Mouse (Mus musculus) midbrain, embryonic 12.5 days (tissue): ENCODE measurements around the gene Pipox. TPM values are rescaled to one million over a fixed set of nuclear protein-coding genes. Genes with fewer than 3 reads are reported as not detected.
A peak's percentile ranks its signal among the peaks of the same experiment; 100 is the strongest.

Source experiments
- ATAC-seq: fragments of 200-750 bp; cut with Nextera tagmentation; 2 replicates; pipeline ENCODE4 v1.8.0; 2017; ENCODE audit warnings: low read depth, moderate TSS enrichment, moderate library complexity; ENCODE audit not compliant: low FRiP score
- H3K27ac ChIP-seq: fragments of 300-500 bp; sonication (generic); replicated peaks from 2 replicates; pipeline ENCODE4 v1.5.1; 2016; ENCODE audit warnings: mild to moderate bottlenecking
- H3K27me3 ChIP-seq: fragments of 300-500 bp; sonication (generic); 2 replicates; pipeline ENCODE4 v1.6.1; 2016; ENCODE audit warnings: mild to moderate bottlenecking
- H3K36me3 ChIP-seq: fragments of 300-500 bp; sonication (generic); 2 replicates; pipeline ENCODE4 v1.6.1; 2016
- H3K4me1 ChIP-seq: fragments of 300-500 bp; sonication (generic); 2 replicates; pipeline ENCODE4 v1.6.1; 2016
- H3K4me2 ChIP-seq: fragments of 300-500 bp; sonication (generic); replicated peaks from 2 replicates; pipeline ENCODE4 v1.6.1; 2016; ENCODE audit warnings: mild to moderate bottlenecking, moderate library complexity
- H3K4me3 ChIP-seq: fragments of 300-500 bp; sonication (generic); 2 replicates; pipeline ENCODE4 v1.5.1; 2016; ENCODE audit warnings: mild to moderate bottlenecking
- H3K9ac ChIP-seq: fragments of 300-500 bp; sonication (generic); replicated peaks from 2 replicates; pipeline ENCODE4 v1.6.1; 2016; ENCODE audit warnings: mild to moderate bottlenecking, moderate library complexity
- H3K9me3 ChIP-seq: fragments of 300-500 bp; sonication (generic); 2 replicates; pipeline ENCODE4 v1.6.1; 2016; ENCODE audit warnings: mild to moderate bottlenecking
- WGBS: fragments of 180-500 bp; shearing (Covaris S2); methylation state at CpG from one replicate; pipeline ENCODE4 v1.1.7; 2016; 5-methylcytosine and 5-hydroxymethylcytosine counted together
- polyA plus RNA-seq: library from polyadenylated mRNA; unstranded; fragments of >200 nt; fragmentation: Nextera tagmentation; extraction: Ambion mirVana; gene quantifications from 2 replicates; pipeline ENCODE4 v1.2.1, GENCODE M21; 2016

Gene Pipox
- polyA plus RNA-seq, 1 experiment from 2014 or later: 12.0 TPM

DNA sequence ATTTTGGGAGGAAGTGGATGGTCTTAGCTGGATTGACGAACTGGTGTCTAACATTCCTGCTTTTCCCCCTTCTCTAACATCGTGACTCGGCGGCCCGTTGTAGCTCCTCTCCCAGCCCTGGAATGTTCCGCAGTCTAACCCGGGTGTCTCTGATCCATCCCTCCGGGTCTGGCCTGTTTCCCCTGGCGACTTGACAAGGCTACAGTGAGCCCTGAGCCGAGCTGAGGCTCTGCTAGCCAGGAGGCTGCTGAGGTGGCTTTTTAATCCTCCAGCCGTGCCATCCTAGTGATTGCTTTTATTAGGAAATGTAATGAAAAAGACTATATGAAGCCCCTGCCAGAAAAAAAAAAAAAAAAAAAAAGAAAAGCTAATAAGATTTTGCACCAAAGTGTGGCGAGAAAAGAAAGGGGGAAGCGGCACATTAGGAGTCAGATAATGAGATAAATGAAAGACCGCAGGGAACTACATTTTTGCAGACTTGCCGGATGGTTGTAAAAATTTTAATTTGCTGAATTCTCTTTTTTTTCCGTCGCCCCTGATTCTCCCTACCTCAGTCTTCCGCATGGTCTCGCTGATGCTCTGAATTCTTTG lies 12.3 kb upstream of the Pipox start:
- Histone ChIP-seq H3K4me1 (peaks cover 46% of the 10 kb centered on the region), H3K9me3 (no peaks in the 10 kb centered on the region), H3K4me2 (peak overlapping the region; percentile 30; the same call in 1 of the 2 replicates), H3K4me3 (no peak overlapping the region), H3K27ac (peak overlapping the region; percentile 73), H3K9ac (peak overlapping the region; percentile 34; the same call in 1 of the 2 replicates), H3K27me3 (peaks cover 22% of the 10 kb centered on the region), H3K36me3 (no peaks in the 10 kb centered on the region)
- no peak for ATAC-seq
- 18% methylated on average over 19 of the region's 19 CpGs for WGBS

DNA sequence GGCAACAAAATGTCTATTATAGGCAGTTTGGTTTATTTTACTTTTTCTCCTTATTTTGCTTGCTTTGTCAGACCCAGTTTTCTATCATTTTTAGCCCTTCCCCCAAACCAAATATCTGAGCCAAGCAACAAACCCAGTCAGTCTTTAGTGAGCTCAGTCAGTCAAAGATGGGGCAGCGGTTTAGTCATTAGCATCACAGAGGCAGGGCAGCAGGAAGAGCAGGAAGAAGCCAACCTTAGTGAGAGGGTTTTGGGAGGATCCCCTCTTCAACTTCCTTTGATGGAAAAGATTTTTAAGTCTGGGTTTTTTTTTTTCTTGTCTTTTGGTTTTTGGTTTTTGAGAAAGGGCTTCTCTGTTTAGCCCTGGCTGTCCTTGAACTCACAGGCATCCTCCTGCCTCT lies 10.8 kb upstream of the Pipox start:
- H3K27me3 ChIP-seq: peaks cover 32% of the 10 kb centered on the region
- ATAC-seq: no peak
- no peak overlapping the region for H3K4me3 ChIP-seq

DNA sequence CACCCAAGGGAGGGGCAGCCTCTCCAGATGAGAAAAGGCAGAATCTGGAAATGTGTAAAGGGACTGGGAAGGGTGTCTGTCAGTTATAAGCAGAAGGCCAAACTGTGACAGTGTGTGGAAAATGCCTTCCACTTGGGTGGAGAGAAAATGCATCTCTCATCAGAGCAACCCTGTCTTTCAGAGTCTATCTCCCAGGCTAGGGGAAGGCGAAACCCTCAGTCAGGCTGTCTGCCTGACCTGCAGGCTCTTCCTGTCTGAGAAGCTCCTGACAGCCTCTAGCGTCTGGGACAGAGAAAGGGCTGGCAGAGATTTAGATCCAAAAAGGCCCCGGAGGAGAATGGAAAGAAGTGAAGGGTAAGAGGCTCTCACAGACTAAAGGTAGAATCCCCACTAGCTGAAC lies 9.9 kb upstream of the Pipox start:
- no peak overlapping the region for H3K9ac ChIP-seq
- no peaks in the 10 kb centered on the region for H3K9me3 ChIP-seq
- H3K36me3 ChIP-seq: no peaks in the 10 kb centered on the region
- no peak overlapping the region for H3K4me2 ChIP-seq
- no peak overlapping the region for H3K4me3 ChIP-seq
- ATAC-seq: no peak
- H3K4me1 ChIP-seq: peaks cover 40% of the 10 kb centered on the region
- peak overlapping the region; percentile 43 for H3K27ac ChIP-seq
- H3K27me3 ChIP-seq: peaks cover 39% of the 10 kb centered on the region
- 31% methylated on average over 3 of the region's 3 CpGs for WGBS

More for the DNA sequence above, 10.8 kb upstream of the Pipox start:
- Histone ChIP-seq H3K4me2 (no peak overlapping the region), H3K27ac (no peak overlapping the region), H3K9me3 (no peaks in the 10 kb centered on the region), H3K9ac (no peak overlapping the region), H3K4me1 (peaks cover 46% of the 10 kb centered on the region), H3K36me3 (no peaks in the 10 kb centered on the region)
- 24% methylated on average over 1 of the region's 1 CpGs for WGBS

DNA sequence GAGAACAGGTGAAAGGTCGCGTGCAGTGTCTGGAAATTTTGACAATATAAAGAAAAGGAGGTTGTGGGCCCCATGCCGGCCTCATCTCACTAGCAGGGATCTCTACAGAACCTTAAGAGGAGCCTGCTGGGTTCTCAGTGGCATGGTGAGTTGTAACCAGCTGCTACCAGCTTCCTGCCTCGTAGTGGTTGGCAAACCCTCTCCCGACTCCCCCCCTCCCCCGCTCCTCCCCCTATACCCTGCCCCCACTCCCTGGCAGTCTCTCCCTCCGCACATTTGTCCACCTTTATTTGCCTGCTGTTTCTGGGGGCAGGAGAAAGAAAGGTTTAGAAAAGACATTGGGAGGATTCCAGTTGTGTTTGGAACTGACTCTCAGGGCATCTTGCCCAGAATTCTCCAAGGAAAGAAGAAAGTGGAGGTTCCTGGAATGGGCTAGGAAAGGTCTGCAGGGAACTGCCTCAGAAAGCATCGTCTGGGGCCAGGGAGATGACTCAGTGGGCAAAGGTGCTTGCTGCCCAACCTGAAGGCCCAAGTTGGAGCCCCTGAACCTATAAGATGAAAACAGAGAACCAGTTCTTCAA lies 8.0 kb upstream of the Pipox start:
- no peak for ATAC-seq
- H3K9me3 ChIP-seq: no peaks in the 10 kb centered on the region
- WGBS: 33% methylated on average over 7 of the region's 8 CpGs
- H3K4me3 ChIP-seq: no peak overlapping the region
- 0 out of 2 replicates have a peak overlapping the region, but pooled peaks have one; percentile 39 for H3K27ac ChIP-seq
- peaks cover 55% of the 10 kb centered on the region for H3K27me3 ChIP-seq
- no peaks in the 10 kb centered on the region for H3K36me3 ChIP-seq
- H3K9ac ChIP-seq: no peak overlapping the region
- H3K4me1 ChIP-seq: peaks cover 53% of the 10 kb centered on the region
- no peak overlapping the region for H3K4me2 ChIP-seq

DNA sequence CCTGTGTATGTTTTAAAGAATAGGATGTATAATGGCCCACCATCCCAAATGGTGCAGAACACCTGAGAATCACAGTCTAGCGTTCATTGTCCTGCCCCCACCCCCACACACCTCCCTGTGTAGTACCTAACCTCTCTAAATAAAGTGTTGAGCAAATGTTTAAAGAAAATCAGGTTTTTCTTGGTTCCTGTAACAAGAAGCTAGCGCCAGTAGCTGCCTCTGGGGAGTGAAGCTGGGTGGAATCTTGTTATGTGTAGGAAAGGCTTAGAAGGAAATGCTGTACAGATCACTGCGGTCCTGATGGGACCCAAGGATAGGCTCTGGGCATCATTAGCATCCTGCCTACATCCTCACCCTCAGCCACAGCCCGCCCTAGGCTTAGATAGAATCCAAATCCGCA lies 7.5 kb upstream of the Pipox start:
- 40% methylated on average over 5 of the region's 5 CpGs for WGBS
- no peak for ATAC-seq

DNA sequence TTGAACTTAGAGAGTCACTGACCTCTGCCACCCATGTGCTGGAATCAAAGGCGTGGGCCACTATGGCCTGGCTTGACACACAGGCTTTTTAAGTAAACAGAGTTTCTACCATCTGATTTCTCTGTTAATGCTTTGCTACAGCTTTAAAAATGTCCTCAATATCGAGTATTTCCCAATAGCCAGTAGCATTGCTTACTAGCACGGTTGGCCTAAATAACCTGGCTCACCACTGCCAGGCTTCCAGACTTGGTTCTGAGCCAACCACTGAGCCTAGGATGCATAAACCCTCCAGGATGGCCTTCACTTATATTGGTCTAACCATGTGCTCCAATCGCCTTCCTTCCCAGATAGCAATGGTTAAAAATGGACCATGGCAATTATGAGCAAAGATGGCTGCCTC lies 6.8 kb upstream of the Pipox start:
- H3K27ac ChIP-seq: no peak overlapping the region
- H3K36me3 ChIP-seq: no peaks in the 10 kb centered on the region
- H3K4me2 ChIP-seq: no peak overlapping the region
- H3K4me3 ChIP-seq: no peak overlapping the region
- H3K4me1 ChIP-seq: peaks cover 55% of the 10 kb centered on the region
- ATAC-seq: no peak
- WGBS: 92% methylated on average over 4 of the region's 4 CpGs
- no peaks in the 10 kb centered on the region for H3K9me3 ChIP-seq
- H3K27me3 ChIP-seq: peaks cover 55% of the 10 kb centered on the region
- no peak overlapping the region for H3K9ac ChIP-seq

More for the DNA sequence above, 7.5 kb upstream of the Pipox start:
- Histone ChIP-seq H3K4me1 (peaks cover 53% of the 10 kb centered on the region), H3K4me2 (no peak overlapping the region), H3K9me3 (no peaks in the 10 kb centered on the region), H3K27ac (0 out of 2 replicates have a peak overlapping the region, but pooled peaks have one; percentile 39), H3K9ac (no peak overlapping the region), H3K27me3 (peaks cover 55% of the 10 kb centered on the region), H3K36me3 (no peaks in the 10 kb centered on the region), H3K4me3 (no peak overlapping the region)

DNA sequence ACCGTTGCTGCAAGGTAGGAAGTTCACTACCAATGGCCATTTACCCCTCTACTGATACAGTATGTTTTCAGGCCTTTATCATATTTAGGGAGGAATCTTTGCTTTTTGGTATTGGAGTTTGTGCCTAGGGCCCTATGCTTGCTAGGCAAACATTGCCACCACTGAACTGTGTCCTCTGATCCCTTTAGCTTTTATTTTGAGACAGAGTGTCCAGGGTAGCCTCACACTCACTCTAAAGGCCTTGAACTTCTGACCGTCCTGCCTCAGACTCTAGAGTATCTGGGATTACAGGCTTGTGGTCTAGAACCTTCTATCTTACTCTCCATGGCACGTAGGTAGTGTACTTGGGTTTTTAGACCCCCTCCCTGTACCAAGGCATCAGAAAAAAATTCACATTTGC lies 6.3 kb upstream of the Pipox start:
- peaks cover 60% of the 10 kb centered on the region for H3K4me1 ChIP-seq
- H3K27ac ChIP-seq: no peak overlapping the region
- H3K36me3 ChIP-seq: no peaks in the 10 kb centered on the region
- peaks cover 55% of the 10 kb centered on the region for H3K27me3 ChIP-seq
- H3K4me2 ChIP-seq: no peak overlapping the region
- no peak overlapping the region for H3K9ac ChIP-seq
- H3K4me3 ChIP-seq: no peak overlapping the region
- no peak for ATAC-seq
- no peaks in the 10 kb centered on the region for H3K9me3 ChIP-seq
- 86% methylated on average over 3 of the region's 3 CpGs for WGBS

DNA sequence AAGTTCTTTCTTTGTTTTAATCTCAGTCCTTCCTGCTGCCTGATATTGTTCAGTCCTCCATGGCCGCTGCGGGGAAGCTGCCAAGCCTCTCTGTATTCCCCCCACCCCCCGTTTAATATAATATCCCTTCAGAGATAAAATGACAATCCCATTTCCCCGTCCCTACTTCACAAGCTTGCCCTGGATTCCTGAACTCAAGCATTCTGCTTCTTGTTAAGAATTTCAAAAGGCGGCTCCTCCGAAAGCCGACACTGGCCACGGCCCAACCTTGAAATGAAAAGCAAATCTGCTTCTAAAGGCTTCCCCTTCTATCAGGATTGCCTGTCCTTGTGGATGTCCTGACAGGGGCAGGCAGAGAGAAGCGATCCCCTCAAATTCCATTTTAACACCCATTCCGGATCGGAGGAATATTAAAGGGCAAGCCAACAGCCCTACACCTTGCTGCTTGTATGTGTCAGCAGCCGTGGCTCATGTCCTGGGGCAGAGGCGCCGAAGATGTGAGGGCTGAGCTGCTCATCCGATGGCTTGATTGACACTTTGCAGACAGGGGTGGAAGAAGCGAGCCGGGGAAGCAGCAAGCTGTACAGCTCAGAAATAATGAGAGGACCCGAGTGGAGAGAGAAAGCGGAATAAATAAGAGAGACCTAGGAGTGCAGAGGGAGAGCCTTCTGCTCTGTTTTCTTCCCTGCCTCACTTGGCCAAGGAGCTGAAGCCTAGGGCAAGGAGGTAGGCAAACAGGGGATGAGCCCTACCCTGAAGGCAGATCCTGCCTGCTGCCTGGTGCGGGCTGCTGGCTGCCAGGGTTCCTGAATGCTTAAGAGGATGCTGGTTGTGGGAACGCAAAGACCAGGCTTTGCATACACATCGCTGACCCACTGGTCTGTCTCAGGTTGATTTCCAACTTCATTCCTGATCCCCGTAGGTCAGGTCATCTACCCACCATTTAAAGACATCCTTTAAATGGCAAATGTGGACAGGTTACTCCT lies 3.2 kb upstream of the Pipox start:
- H3K4me3 ChIP-seq: peak overlapping the region; percentile 20
- 8% methylated on average over 23 of the region's 23 CpGs for WGBS
- H3K27ac ChIP-seq: peak overlapping the region; percentile 89
- peak overlapping the region; percentile 31; the same call in 1 of the 2 replicates for H3K9ac ChIP-seq
- H3K36me3 ChIP-seq: no peaks in the 10 kb centered on the region
- H3K27me3 ChIP-seq: peaks cover 46% of the 10 kb centered on the region
- H3K4me2 ChIP-seq: peak overlapping the region; percentile 53
- peaks cover 78% of the 10 kb centered on the region for H3K4me1 ChIP-seq
- no peaks in the 10 kb centered on the region for H3K9me3 ChIP-seq
- peak; percentile 17; the same call in 1 of the 2 replicates for ATAC-seq

DNA sequence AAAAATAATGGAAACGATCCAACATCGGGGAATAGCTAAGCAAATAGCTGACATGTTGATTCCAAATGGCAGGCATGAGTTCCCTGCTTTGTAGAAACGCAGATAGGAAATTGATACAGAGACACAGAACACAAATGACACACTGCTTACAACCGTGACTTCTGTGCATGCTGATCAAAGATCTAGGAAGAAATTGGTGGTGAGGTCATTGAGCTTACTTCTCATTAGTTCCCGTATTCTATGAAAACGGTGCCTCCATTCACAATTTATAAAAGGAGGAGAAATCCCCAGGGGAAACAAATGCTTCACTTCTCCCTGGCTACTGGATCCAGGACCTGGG lies 2.6 kb upstream of the Pipox start:
- Histone ChIP-seq H3K9ac (no peak overlapping the region), H3K36me3 (no peaks in the 10 kb centered on the region), H3K27me3 (peaks cover 44% of the 10 kb centered on the region), H3K27ac (peak overlapping the region; percentile 89), H3K4me1 (peaks cover 76% of the 10 kb centered on the region), H3K4me3 (peak overlapping the region; percentile 20; the same call in 1 of the 2 replicates), H3K4me2 (peak overlapping the region; percentile 53), H3K9me3 (no peaks in the 10 kb centered on the region)
- 15% methylated on average over 6 of the region's 6 CpGs for WGBS
- ATAC-seq: no peak

DNA sequence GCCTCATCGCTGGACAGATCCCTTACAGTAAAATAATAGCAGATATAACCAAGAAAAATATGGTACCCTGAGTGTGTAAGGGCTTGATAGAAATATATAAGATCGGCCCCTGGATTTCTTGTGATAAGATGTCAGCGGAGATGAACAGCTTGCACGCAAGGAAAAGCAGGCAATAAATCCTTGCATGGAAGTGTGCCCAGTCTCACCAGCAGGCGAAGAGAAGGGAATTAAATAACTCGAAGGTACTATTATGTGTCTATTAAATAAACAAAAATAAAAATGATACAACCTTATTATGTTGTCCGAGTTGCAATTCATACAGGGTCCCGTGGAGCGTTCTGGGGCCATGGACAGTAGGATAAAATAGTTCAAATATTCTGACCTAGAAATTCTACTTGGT lies 2.1 kb upstream of the Pipox start:
- Histone ChIP-seq H3K9ac (no peak overlapping the region), H3K9me3 (no peaks in the 10 kb centered on the region), H3K36me3 (no peaks in the 10 kb centered on the region), H3K4me1 (peaks cover 73% of the 10 kb centered on the region), H3K4me2 (peak overlapping the region; percentile 53), H3K4me3 (no peak overlapping the region), H3K27me3 (peaks cover 41% of the 10 kb centered on the region), H3K27ac (peak overlapping the region; percentile 89)
- WGBS: 66% methylated on average over 9 of the region's 9 CpGs
- no peak for ATAC-seq

DNA sequence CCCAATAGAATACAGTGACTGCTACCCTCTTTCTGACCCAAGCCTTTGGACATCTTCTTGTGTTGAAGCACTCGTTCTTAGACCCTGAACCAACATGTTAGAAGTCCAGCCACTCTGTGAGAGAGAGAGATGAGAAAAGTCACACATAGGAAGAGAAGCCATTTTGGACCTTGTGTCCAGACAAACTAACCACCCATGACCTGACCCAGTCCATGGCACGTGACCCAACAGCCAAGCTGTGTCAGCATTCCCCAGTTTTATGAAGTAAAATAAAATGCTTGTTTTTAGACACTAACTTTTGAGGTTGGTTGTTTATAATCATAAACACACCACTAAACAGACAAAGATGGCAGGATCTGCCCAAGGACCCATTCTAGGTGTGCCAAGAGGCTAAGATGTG lies 1.1 kb upstream of the Pipox start:
- ATAC-seq: no peak
- Histone ChIP-seq H3K36me3 (no peaks in the 10 kb centered on the region), H3K4me1 (peaks cover 81% of the 10 kb centered on the region), H3K4me3 (no peak overlapping the region), H3K9me3 (no peaks in the 10 kb centered on the region), H3K4me2 (no peak overlapping the region), H3K27me3 (peaks cover 43% of the 10 kb centered on the region), H3K27ac (peak overlapping the region; percentile 56), H3K9ac (no peak overlapping the region)
- whole genome bisulfite sequencing: 86% methylated on average over 2 of the region's 2 CpGs

DNA sequence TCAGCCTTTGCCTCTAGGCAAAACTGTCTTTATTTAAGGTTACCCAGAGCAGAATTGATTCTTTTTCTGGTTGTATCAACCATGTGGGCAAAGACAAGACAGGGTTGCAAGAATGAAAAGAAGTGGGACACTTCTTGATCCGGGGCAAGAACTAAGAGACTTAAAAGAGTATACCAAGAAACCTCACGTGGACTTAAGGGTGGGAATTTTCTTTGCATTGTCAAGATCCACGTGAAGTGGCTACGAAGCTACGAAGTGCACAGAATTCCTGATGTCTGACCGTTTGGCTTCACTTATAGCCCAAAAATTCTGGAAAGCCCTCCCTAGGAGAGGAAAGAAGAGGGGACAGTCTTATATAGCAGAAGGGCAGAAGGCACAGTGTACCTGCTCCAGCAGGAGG lies 613 bp downstream of the Pipox start:
- H3K27me3 ChIP-seq: peaks cover 38% of the 10 kb centered on the region

More for the DNA sequence above, 613 bp downstream of the Pipox start:
- peaks cover 77% of the 10 kb centered on the region for H3K4me1 ChIP-seq
- peak overlapping the region; percentile 23 for H3K4me3 ChIP-seq
- peak overlapping the region; percentile 45 for H3K4me2 ChIP-seq
- no peaks in the 10 kb centered on the region for H3K9me3 ChIP-seq
- H3K36me3 ChIP-seq: no peaks in the 10 kb centered on the region
- H3K27ac ChIP-seq: peak overlapping the region; percentile 97
- ATAC-seq: no peak
- peak overlapping the region; percentile 51 for H3K9ac ChIP-seq
- WGBS: 19% methylated on average over 6 of the region's 6 CpGs
